Mouse (Mus musculus): ENCODE results near the gene Zfp446.
"Not testable (repeated sequence)": the region's sequence is repeated elsewhere in the genome, so short reads cannot be mapped to it uniquely, and the experiment has no call there.

DNA sequence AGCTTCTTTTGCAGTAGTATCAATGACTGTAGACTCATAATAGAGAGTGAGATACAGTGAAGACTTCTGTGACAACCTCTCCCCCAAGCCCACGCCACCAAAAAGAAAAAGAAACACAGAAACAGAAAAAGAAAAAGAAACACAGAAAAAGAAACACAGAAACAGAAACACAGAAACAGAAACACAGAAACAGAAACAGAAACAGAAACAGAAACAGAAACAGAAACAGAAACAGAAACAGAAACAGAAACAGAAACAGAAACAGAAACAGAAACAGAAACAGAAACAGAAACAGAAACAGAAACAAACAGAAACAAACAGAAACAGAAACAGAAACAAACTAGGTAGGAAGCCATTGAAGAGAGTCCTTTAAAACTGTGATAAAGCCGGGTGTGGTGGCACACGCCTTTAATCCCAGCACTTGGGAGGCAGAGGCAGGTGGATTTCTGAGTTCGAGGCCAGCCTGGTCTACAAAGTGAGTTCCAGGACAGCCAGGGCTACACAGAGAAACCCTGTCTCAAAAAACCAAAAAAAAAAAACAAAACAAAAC, 40.3 kb upstream of the Zfp446 start:
- TF ChIP-seq CTCF, EP300 (IDR thresholded peaks at IDR 0.05): not testable (repeated sequence)

All from lung, postnatal 0 days (tissue).